Mouse (Mus musculus): ENCODE results near the gene Trappc12. TPM values are rescaled to one million over a fixed set of nuclear protein-coding genes. Genes with fewer than 3 reads are reported as not detected.
A peak's percentile ranks its signal among the peaks of the same experiment; 100 is the strongest.

Trappc12 gene
- polyA plus RNA-seq, 1 experiment = 0.85 TPM

DNA sequence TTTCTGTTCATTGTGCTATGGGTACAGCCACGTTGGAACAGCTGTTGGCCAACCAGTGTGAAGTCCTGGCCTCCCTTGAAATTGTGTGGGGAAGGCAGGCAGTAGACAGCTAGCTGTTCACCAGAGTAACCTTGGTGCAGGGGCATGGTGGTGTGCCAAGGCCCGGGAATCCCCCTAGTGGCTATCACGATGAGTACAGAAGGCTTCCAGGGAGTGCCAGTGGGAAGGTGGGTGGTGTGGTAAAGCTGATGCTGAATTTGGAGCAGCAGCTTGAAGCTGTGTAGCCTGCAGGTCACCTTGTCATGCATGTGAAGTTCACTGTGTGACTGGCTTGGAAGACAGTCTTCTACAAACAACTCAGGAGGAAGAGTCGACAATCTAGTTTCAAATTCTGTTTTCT is 34.1 kb upstream of the Trappc12 start:
- TF ChIP-seq GATA1 (IDR thresholded peaks at IDR 0.05; ENCODE audit: low read length) (no peak), TAL1 (IDR thresholded peaks at IDR 0.05; ENCODE audit: low read length) (no peak)
- no peaks in the 10 kb centered on the region for H3K9me3 ChIP-seq (ENCODE audit: control insufficient read depth, low read length)
- peaks cover 13% of the 10 kb centered on the region for H3K4me1 ChIP-seq (ENCODE audit: control insufficient read depth)
- H3K27me3 ChIP-seq (ENCODE audit: control insufficient read depth) = no peaks in the 10 kb centered on the region
- no peaks in the 10 kb centered on the region for H3K36me3 ChIP-seq (ENCODE audit: control insufficient read depth)
- no peak overlapping the region for H3K4me3 ChIP-seq (replicated peaks)

DNA sequence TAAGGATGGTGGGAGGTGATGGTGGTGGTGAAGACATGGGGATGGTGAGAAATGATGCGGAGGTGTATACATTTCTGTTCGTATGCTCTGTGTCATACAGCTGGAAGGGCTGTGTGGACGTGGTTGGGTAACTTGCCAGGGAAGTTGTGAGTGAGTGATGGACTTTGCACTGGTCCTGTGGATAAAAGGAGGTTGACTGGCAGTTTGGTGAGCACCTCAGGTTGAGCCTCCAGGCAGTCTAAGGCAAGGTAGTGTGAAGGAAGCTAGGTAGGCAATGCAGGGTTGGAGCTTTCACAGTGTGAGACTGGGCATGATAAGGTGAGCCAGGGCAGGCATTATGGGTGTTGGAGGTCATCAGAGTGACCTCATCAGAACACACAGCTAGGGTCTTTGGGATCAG is 32.4 kb upstream of the Trappc12 start:
- peaks cover 22% of the 10 kb centered on the region for H3K4me1 ChIP-seq (ENCODE audit: control insufficient read depth)
- H3K27me3 ChIP-seq (ENCODE audit: control insufficient read depth) = no peaks in the 10 kb centered on the region
- H3K4me3 ChIP-seq (replicated peaks) = no peak overlapping the region
- H3K36me3 ChIP-seq (ENCODE audit: control insufficient read depth) = no peaks in the 10 kb centered on the region
- no peaks in the 10 kb centered on the region for H3K9me3 ChIP-seq (ENCODE audit: control insufficient read depth, low read length)
- TF ChIP-seq GATA1 (IDR thresholded peaks at IDR 0.05; ENCODE audit: low read length) (no peak), TAL1 (IDR thresholded peaks at IDR 0.05; ENCODE audit: low read length) (no peak)

DNA sequence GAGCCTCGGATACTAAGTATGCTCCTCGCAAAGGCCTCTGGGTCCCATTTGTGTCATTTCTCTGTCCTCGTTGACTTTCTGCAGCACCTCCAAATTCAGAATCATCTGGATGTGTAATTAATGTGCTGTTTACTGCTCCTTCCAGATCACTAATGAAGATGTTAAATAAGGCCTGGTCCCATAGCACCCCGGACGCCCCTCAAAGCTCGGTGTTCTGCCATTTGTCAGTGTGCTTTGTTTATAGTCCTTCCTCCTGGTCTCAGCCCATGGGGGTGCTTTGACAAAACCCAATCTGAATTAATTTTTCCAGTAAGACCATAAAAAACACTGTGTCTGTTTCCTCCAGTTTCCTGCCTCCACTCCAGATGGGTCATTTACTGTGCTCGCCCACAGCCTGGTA is 29.9 kb upstream of the Trappc12 start:
- no peaks in the 10 kb centered on the region for H3K27me3 ChIP-seq (ENCODE audit: control insufficient read depth)
- no peaks in the 10 kb centered on the region; the same call in 1 of the 2 replicates for H3K36me3 ChIP-seq (ENCODE audit: control insufficient read depth)
- TF ChIP-seq TAL1 (IDR thresholded peaks at IDR 0.05; ENCODE audit: low read length) = no peak
- TF ChIP-seq GATA1 (IDR thresholded peaks at IDR 0.05; ENCODE audit: low read length) = no peak
- no peaks in the 10 kb centered on the region for H3K9me3 ChIP-seq (ENCODE audit: control insufficient read depth, low read length)
- H3K4me1 ChIP-seq (ENCODE audit: control insufficient read depth) = peaks cover 17% of the 10 kb centered on the region
- no peak overlapping the region for H3K4me3 ChIP-seq (replicated peaks)

DNA sequence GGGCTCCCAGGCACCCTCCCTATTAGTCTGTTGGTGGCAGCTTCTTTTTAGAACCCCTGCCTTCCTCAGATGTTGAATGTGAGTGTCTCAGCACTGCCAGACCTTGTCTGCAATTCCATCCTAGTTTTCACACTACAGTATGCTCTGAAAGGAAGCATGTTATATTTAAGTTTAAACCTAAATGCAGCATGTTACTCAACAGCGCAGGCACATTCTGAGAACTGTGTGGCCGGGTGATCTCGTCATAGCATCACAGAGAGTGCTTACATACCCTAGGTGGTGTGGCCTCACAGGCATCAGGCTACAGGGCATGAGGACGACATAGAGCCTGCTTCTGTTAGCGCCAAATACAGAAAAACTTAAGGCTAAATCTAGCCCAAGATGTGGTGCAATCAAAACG is 25.4 kb upstream of the Trappc12 start:
- Histone ChIP-seq H3K9me3 (ENCODE audit: control insufficient read depth, low read length) (no peaks in the 10 kb centered on the region), H3K4me3 (replicated peaks) (no peak overlapping the region), H3K36me3 (ENCODE audit: control insufficient read depth) (peaks cover 11% of the 10 kb centered on the region), H3K4me1 (ENCODE audit: control insufficient read depth) (peaks cover 16% of the 10 kb centered on the region), H3K27me3 (ENCODE audit: control insufficient read depth) (no peaks in the 10 kb centered on the region)
- no peak for TF ChIP-seq TAL1 (IDR thresholded peaks at IDR 0.05; ENCODE audit: low read length)
- no peak for TF ChIP-seq GATA1 (IDR thresholded peaks at IDR 0.05; ENCODE audit: low read length)

DNA sequence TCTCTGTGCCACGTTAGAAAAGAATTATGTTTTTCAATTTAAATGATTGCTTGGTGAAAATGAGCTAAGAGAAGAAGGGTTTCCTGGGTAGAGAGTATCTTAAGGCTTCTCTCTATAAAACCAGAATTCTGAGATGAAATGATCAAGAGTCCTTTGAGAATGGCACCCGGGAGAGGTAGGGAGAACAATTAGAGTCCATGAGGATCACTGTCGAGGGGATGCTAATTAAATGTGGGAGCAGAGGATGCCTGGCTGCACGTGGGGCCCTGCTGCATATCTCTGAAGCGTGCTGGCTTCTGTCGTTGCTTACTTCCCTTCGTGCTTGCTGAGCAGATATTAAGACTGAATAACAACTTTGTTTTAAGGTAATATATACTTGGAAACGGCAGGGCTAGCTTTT is 24.8 kb upstream of the Trappc12 start:
- TF ChIP-seq GATA1 (IDR thresholded peaks at IDR 0.05; ENCODE audit: low read length) (no peak), TAL1 (IDR thresholded peaks at IDR 0.05; ENCODE audit: low read length) (no peak)
- Histone ChIP-seq H3K4me1 (ENCODE audit: control insufficient read depth) (peaks cover 15% of the 10 kb centered on the region), H3K36me3 (ENCODE audit: control insufficient read depth) (peaks cover 11% of the 10 kb centered on the region), H3K4me3 (replicated peaks) (no peak overlapping the region), H3K9me3 (ENCODE audit: control insufficient read depth, low read length) (no peaks in the 10 kb centered on the region), H3K27me3 (ENCODE audit: control insufficient read depth) (no peaks in the 10 kb centered on the region)

DNA sequence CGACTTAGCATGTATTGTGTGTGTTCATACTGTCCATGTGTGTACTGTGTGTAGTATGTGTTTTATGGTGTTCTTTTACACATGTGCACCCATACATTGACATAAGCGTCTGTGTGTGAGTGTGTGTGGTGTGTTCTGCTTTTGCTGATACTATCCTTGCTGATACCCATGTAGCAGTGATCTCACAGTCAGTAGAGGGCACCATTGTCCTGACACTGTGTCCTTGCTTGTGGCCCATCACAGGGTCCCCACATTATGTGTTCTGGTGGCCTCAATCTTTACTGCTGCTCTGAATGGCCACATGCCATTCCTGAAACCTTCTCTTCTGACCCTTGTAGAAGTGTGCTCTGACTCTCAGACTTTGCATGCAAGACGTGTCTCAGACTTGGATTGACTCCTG is 23.5 kb upstream of the Trappc12 start:
- Histone ChIP-seq H3K9me3 (ENCODE audit: control insufficient read depth, low read length) (no peaks in the 10 kb centered on the region), H3K36me3 (ENCODE audit: control insufficient read depth) (peaks cover 18% of the 10 kb centered on the region), H3K4me3 (replicated peaks) (no peak overlapping the region), H3K4me1 (ENCODE audit: control insufficient read depth) (peaks cover 15% of the 10 kb centered on the region), H3K27me3 (ENCODE audit: control insufficient read depth) (no peaks in the 10 kb centered on the region)
- TF ChIP-seq TAL1 (IDR thresholded peaks at IDR 0.05; ENCODE audit: low read length) (no peak), GATA1 (IDR thresholded peaks at IDR 0.05; ENCODE audit: low read length) (no peak)

DNA sequence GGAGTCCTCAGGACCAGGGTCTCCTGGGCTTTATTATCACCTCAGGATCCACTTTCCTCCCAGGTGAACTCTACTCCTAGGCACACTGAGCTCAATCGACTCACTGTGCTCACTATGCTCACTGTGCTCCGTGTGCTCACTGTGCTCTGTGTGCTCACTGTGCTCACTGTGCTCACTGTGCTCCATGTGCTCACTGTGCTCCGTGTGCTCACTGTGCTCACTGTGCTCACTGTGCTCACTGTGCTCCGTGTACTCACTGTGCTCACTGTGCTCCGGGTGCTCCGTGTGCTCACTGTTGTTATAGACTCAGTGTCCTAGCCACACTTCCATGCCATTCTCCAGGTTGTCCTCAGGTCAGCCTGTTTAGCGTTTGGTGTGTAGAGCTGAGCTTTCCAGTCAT is 19.7 kb upstream of the Trappc12 start:
- Histone ChIP-seq H3K4me3 (replicated peaks) (no peak overlapping the region), H3K27me3 (ENCODE audit: control insufficient read depth) (no peaks in the 10 kb centered on the region), H3K36me3 (ENCODE audit: control insufficient read depth) (peaks cover 37% of the 10 kb centered on the region), H3K4me1 (ENCODE audit: control insufficient read depth) (peaks cover 5% of the 10 kb centered on the region; the same call in 1 of the 2 replicates), H3K9me3 (ENCODE audit: control insufficient read depth, low read length) (no peaks in the 10 kb centered on the region)
- TF ChIP-seq GATA1 (IDR thresholded peaks at IDR 0.05; ENCODE audit: low read length) (no peak), TAL1 (IDR thresholded peaks at IDR 0.05; ENCODE audit: low read length) (no peak)

DNA sequence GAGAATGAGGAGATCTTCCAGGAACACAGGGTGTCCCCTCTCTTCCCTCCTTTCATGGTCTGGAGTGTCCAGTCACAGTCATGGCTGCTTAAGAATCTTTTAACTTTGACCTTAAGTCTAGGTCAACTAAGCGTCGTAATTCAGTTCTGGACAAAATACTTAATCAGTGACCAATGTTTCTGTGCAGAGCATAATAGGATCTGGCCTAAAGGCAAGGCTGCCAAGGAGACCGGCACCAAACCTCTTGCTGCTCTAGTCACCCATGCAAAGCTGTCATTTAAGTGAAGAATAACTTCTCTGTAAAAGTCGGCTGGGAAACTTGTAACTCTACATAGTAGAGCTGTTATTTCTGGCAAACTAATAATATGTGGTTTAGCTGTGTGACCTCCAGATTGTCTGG is 5.7 kb upstream of the Trappc12 start:
- no peak for TF ChIP-seq TAL1 (IDR thresholded peaks at IDR 0.05; ENCODE audit: low read length)
- H3K27me3 ChIP-seq (ENCODE audit: control insufficient read depth) = no peaks in the 10 kb centered on the region
- no peak overlapping the region for H3K4me3 ChIP-seq (replicated peaks)
- peaks cover 17% of the 10 kb centered on the region for H3K4me1 ChIP-seq (ENCODE audit: control insufficient read depth)
- H3K9me3 ChIP-seq (ENCODE audit: control insufficient read depth, low read length) = no peaks in the 10 kb centered on the region
- peaks cover 4% of the 10 kb centered on the region for H3K36me3 ChIP-seq (ENCODE audit: control insufficient read depth)

DNA sequence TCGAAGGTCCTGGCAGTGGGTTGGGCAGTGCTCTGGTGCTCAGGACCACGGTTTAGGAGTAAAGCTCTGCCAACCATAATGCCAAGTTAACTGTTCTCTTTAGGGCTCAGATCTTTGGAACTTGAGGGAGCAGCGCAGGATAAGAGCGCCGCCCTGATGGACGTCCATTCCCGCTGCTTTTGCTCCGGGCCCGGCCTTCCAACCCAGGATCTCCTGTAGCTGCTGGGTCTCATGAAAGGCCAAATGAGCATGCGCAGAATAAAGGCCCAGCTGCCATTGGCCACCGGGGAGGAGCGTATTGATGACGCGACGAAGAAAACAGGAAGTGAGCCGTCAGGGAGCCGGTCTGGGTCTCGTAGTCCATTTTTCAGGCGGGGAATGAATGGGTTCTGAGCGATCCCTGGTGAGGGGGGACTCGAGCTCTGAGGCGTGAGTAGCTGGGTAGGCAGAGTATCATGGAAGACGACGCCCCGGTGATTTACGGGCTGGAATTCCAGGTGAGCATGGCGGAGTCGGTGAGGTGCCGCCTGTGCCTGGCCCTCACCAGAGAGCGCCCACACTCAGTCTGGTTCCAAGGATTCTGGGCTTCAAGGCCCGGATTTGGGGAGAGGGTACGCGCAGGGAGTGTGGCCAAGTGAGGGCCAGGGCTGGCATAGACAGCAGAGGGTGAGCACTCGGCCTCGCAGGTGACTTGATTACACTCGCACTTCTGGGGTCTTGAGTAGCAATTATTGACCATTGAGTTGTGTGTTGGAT is 1.4 kb upstream of the Trappc12 start, which contains the start of gene Eipr1:
TSS of gene Eipr1 (plus strand) at position 296 of the 756 bp plus-strand sequence.
- peaks cover 14% of the 10 kb centered on the region for H3K36me3 ChIP-seq (ENCODE audit: control insufficient read depth)
- TF ChIP-seq TAL1 (IDR thresholded peaks at IDR 0.05; ENCODE audit: low read length) (no peak), GATA1 (IDR thresholded peaks at IDR 0.05; ENCODE audit: low read length) (no peak; the same call in 1 of the 2 replicates)
- H3K9me3 ChIP-seq (ENCODE audit: control insufficient read depth, low read length) = no peaks in the 10 kb centered on the region
- H3K27me3 ChIP-seq (ENCODE audit: control insufficient read depth) = no peaks in the 10 kb centered on the region
- peaks cover 49% of the 10 kb centered on the region for H3K4me1 ChIP-seq (ENCODE audit: control insufficient read depth)
- H3K4me3 ChIP-seq (replicated peaks) = peak within 1 kb of the TSS; percentile 73

All from erythroblast, embryonic 14.5 days (primary cell).